Mouse (Mus musculus): ENCODE data around the gene 4930564D02Rik.
A peak's percentile ranks its signal among the peaks of the same experiment; 100 is the strongest.

DNA sequence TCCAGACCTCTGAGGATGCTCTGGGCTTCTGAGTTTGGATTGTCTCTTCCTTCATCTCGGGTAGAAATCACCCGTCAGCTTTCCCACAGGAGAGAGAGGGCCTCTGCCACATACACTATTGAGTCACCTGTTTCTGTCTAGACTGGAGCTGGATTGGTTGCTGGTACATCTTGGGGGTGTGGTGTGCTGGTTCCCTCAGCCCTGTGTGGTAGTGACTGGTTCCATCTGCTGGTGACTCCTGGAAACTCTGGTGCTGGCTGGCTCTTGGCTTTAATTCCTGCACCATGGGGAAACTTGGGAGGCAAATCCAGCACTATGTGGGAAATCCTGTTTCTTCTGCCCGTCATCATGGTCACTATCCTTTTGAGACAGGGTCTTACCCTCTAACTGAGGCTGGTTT, 24.3 kb downstream of the 4930564D02Rik start:
- peak; percentile 62 for TF ChIP-seq CTCF (IDR thresholded peaks at IDR 0.05; ENCODE audit: low read depth)
- TF ChIP-seq EP300 (IDR thresholded peaks at IDR 0.05; ENCODE audit: low read depth), result no peak
